Mouse (Mus musculus) heart, embryonic 15.5 days (tissue): ENCODE data around the gene Saa3. TPM values are rescaled to one million over a fixed set of nuclear protein-coding genes. Genes with fewer than 3 reads are reported as not detected.
"Not testable (repeated sequence)": the region's sequence is repeated elsewhere in the genome, so short reads cannot be mapped to it uniquely, and the experiment has no call there.

ENCODE experiments used
- ATAC-seq: fragments of 200-750 bp; cut with Nextera tagmentation; replicated peaks from 2 replicates; pipeline ENCODE4 v1.8.0; 2017; ENCODE audit warnings: low read depth, moderate TSS enrichment; ENCODE audit not compliant: insufficient number of reproducible peaks, insufficient read depth, low FRiP score
- H3K27ac ChIP-seq: fragments of 300-500 bp; sonication (generic); 2 replicates; pipeline ENCODE4 v1.5.1; 2015; ENCODE audit warnings: mild to moderate bottlenecking, inconsistent platforms
- H3K27me3 ChIP-seq: fragments of 300-500 bp; sonication (generic); 2 replicates; pipeline ENCODE4 v1.6.1; 2015; ENCODE audit warnings: inconsistent platforms
- H3K36me3 ChIP-seq: fragments of 300-500 bp; sonication (generic); 2 replicates; pipeline ENCODE4 v1.6.1; 2015; ENCODE audit warnings: mild to moderate bottlenecking, inconsistent platforms
- H3K4me1 ChIP-seq: fragments of 300-500 bp; sonication (generic); replicated peaks from 2 replicates; pipeline ENCODE4 v1.6.1; 2015; ENCODE audit warnings: inconsistent platforms
- H3K4me2 ChIP-seq: fragments of 300-500 bp; sonication (generic); 2 replicates; pipeline ENCODE4 v1.6.1; 2015; ENCODE audit warnings: inconsistent platforms, mild to moderate bottlenecking, moderate library complexity
- H3K4me3 ChIP-seq: fragments of 300-500 bp; sonication (generic); 2 replicates; pipeline ENCODE4 v1.5.1; 2015; ENCODE audit warnings: mild to moderate bottlenecking, inconsistent platforms
- H3K9ac ChIP-seq: fragments of 300-500 bp; sonication (generic); 2 replicates; pipeline ENCODE4 v1.6.1; 2015; ENCODE audit warnings: mild to moderate bottlenecking, inconsistent platforms
- H3K9me3 ChIP-seq: fragments of 300-500 bp; sonication (generic); replicated peaks from 2 replicates; pipeline ENCODE4 v1.6.1; 2016; ENCODE audit warnings: inconsistent platforms
- WGBS: fragments of 180-500 bp; shearing (Covaris S2); methylation state at CpG from one replicate; pipeline ENCODE4 v1.1.7; 2015; ENCODE audit warnings: mixed read lengths; 5-methylcytosine and 5-hydroxymethylcytosine counted together
- polyA plus RNA-seq: library from polyadenylated mRNA; unstranded; fragments of >200 nt; fragmentation: Nextera tagmentation; extraction: Ambion mirVana; gene quantifications from 2 replicates; pipeline ENCODE4 v1.2.1, GENCODE M21; 2015

Saa3 gene
- 0.50 and 0.65 TPM in 2 replicates for polyA plus RNA-seq

DNA sequence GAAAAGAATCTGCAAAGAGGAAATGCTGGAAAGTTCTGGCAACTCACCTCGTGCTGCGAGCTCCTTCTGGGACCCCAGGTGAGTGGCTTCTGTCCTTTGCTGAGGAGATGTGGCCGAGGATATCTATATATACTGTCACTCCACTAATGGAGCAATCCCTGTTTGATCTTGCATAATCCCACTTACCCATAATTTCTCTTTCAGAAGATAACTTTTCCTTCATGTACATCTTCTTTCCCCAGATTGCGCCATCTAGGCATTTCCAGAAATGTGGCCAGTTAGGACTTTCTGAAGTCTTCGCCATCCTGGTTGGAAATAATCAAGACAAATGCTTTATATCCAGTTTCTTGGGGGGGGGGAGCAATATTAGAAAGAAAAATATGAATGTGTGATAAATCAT lies at the start of gene Saa3:
Gene Saa3, minus strand, starts transcription at position 101 of the 400 bp plus-strand sequence.
- 85% methylated on average over 5 of the region's 5 CpGs for WGBS
- no peaks in the 10 kb centered on the region for H3K9me3 ChIP-seq

GRCm38 (mm10) chr7:46764672-46765071 lies 49.2 kb upstream of the Saa3 start:
- H3K4me1 ChIP-seq, result no peaks in the 10 kb centered on the region
- peaks cover 67% of the 10 kb centered on the region; the same call in 1 of the 2 replicates for H3K36me3 ChIP-seq
- no peak for ATAC-seq
- no peaks in the 10 kb centered on the region for H3K9me3 ChIP-seq
- H3K4me3 ChIP-seq, result no peak overlapping the region
- no peaks in the 10 kb centered on the region for H3K27me3 ChIP-seq
- no peak overlapping the region for H3K27ac ChIP-seq
- no peak overlapping the region for H3K9ac ChIP-seq
- no peak overlapping the region for H3K4me2 ChIP-seq
- WGBS, result 88% methylated on average over 8 of the region's 8 CpGs

More for the DNA sequence above, at the start of gene Saa3:
- no peaks in the 10 kb centered on the region for H3K36me3 ChIP-seq
- H3K27ac ChIP-seq, result no peak within 1 kb of the TSS
- H3K4me2 ChIP-seq, result no peak within 1 kb of the TSS
- H3K4me3 ChIP-seq, result no peak within 1 kb of the TSS
- H3K4me1 ChIP-seq, result no peaks in the 10 kb centered on the region
- peaks cover 8% of the 10 kb centered on the region; the same call in 1 of the 2 replicates for H3K27me3 ChIP-seq
- H3K9ac ChIP-seq, result no peak within 1 kb of the TSS
- no peak for ATAC-seq

GRCm38 (mm10) chr7:46762601-46763000 lies 47.1 kb upstream of the Saa3 start:
- H3K4me2 ChIP-seq, result no peak overlapping the region
- H3K27me3 ChIP-seq, result no peaks in the 10 kb centered on the region
- no peaks in the 10 kb centered on the region for H3K4me1 ChIP-seq
- no peak overlapping the region for H3K27ac ChIP-seq
- no peak for ATAC-seq
- no peaks in the 10 kb centered on the region for H3K9me3 ChIP-seq
- H3K36me3 ChIP-seq, result peaks cover 52% of the 10 kb centered on the region; the same call in 1 of the 2 replicates
- no peak overlapping the region for H3K4me3 ChIP-seq
- no peak overlapping the region for H3K9ac ChIP-seq
- 89% methylated on average over 5 of the region's 5 CpGs for WGBS

- Histone ChIP-seq H3K4me3 (no peak overlapping the region), H3K27me3 (no peaks in the 10 kb centered on the region), H3K27ac (no peak overlapping the region), H3K9ac (no peak overlapping the region), H3K9me3 (no peaks in the 10 kb centered on the region), H3K36me3 (peaks cover 48% of the 10 kb centered on the region; the same call in 1 of the 2 replicates), H3K4me2 (no peak overlapping the region), H3K4me1 (no peaks in the 10 kb centered on the region)
- WGBS, result 78% methylated on average over 11 of the region's 11 CpGs
- ATAC-seq, result no peak
Observed at GRCm38 (mm10) chr7:46761049-46761795, 45.7 kb upstream of the Saa3 start.

- 74% methylated on average over 3 of the region's 3 CpGs for WGBS
- no peaks in the 10 kb centered on the region for H3K9me3 ChIP-seq
- H3K4me2 ChIP-seq, result no peak within 1 kb of the TSS
- H3K36me3 ChIP-seq, result no peaks in the 10 kb centered on the region
- no peaks in the 10 kb centered on the region for H3K4me1 ChIP-seq
- ATAC-seq, result no peak
- H3K27ac ChIP-seq, result no peak within 1 kb of the TSS
- no peaks in the 10 kb centered on the region for H3K27me3 ChIP-seq
- no peak within 1 kb of the TSS for H3K9ac ChIP-seq
- H3K4me3 ChIP-seq, result no peak within 1 kb of the TSS
Observed at GRCm38 (mm10) chr7:46751490-46751889, 36.0 kb upstream of the Saa3 start, which contains the start of gene Saa2. Gene Saa2 (plus strand): TSS chr7:46751790.

- H3K4me1 ChIP-seq, result no peaks in the 10 kb centered on the region
- WGBS, result 56% methylated on average over 3 of the region's 3 CpGs
- no peaks in the 10 kb centered on the region for H3K9me3 ChIP-seq
- H3K9ac ChIP-seq, result no peak overlapping the region
- no peaks in the 10 kb centered on the region for H3K36me3 ChIP-seq
- ATAC-seq, result no peak
- H3K27ac ChIP-seq, result no peak overlapping the region
- H3K4me3 ChIP-seq, result no peak overlapping the region
- H3K27me3 ChIP-seq, result no peaks in the 10 kb centered on the region
- H3K4me2 ChIP-seq, result no peak overlapping the region
Observed at GRCm38 (mm10) chr7:46748459-46748858, 33.0 kb upstream of the Saa3 start.

DNA sequence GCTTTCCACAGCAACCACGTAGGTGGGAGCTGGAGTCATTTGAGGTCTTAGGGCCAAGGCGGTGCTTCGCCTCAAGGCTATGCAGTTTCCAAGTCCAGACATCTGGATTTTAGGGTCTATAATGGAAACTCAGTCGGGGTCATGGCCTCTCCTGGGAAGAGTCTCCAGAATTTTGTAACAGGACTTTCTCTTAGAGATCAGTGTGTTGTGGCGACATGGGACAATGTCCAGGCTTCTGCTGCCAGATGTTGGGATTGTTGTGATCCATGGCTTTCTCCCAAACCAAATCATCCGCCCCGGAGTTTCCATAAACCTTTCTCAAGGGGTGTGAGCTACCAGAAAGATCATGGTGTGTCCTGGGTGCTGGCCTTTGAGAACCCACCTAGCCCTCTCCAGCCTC lies 30.9 kb upstream of the Saa3 start:
- Histone ChIP-seq H3K9me3 (no peaks in the 10 kb centered on the region), H3K27me3 (no peaks in the 10 kb centered on the region), H3K4me2 (no peak overlapping the region), H3K27ac (no peak overlapping the region), H3K4me1 (no peaks in the 10 kb centered on the region), H3K36me3 (no peaks in the 10 kb centered on the region), H3K9ac (no peak overlapping the region), H3K4me3 (no peak overlapping the region)
- no peak for ATAC-seq
- 76% methylated on average over 7 of the region's 7 CpGs for WGBS

DNA sequence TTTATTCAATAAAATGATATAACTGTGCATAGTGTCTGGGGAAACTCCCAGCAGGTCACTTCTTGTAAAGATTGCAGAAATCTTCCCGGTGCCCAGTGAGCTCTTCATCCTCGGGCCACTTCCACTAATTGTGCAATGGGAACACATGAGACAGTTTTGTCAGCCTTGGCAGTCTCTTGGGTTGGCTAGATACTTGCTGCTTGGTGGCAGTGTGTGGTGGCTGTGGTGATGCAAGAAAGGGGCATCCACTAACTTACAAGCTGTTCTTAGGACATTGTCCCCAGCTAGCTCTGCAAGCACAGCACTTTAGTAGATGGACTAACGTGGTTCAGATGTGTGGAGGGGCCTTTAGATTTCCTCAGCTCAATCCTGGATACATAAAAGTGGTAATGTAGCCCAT lies 30.3 kb upstream of the Saa3 start:
- WGBS, result 79% methylated on average over 3 of the region's 3 CpGs
- Histone ChIP-seq H3K4me3 (no peak overlapping the region), H3K4me2 (no peak overlapping the region), H3K9ac (no peak overlapping the region), H3K27me3 (no peaks in the 10 kb centered on the region), H3K4me1 (no peaks in the 10 kb centered on the region), H3K9me3 (no peaks in the 10 kb centered on the region), H3K27ac (no peak overlapping the region), H3K36me3 (no peaks in the 10 kb centered on the region)
- ATAC-seq, result no peak

DNA sequence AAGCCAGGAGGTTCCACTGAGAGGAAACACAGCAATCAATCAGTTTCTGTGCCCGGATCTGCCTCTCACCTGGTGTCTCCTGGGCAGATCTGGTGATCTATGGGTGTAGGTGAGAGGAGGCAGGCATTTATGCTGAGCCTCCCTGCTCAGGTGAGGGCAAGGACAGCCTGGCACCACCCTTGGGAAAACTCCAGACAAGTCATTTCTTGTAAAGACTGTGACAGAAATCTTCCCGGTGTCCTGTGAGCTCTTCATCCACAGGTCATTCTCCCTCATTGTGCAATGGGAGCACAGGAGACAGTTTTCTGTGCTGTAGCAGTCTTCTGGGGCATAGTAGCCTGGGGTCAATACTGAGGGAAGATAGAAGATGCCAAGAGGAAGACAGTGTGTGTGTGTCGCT lies 27.4 kb upstream of the Saa3 start, which contains the start of gene Saa1:
Gene Saa1, minus strand, starts transcription at position 101 of the 400 bp plus-strand sequence.
- not testable (repeated sequence) for ATAC-seq, H3K36me3 ChIP-seq, H3K4me2 ChIP-seq, H3K27me3 ChIP-seq, H3K9me3 ChIP-seq, H3K9ac ChIP-seq, H3K4me3 ChIP-seq, H3K4me1 ChIP-seq, H3K27ac ChIP-seq
- WGBS, result 69% methylated on average over 3 of the region's 3 CpGs

DNA sequence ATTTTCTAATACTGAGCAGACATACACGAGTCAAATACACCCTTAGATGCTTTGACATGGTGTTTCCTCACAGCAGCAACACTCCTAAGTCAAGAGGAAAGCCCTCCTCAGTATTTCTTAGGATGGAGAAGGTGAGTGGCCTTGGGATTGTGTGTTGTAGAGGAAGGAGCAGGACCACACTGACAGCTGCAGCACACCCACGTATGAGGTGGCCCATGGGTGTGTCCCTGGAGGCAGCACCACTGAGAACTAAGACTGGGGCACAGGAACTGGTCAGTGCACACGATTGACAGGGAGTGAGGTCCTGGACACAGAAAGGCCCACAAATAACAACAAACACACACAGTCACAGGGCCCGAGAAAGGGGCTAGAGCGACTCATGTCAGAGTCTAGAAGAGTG lies 24.5 kb upstream of the Saa3 start:
- not testable (repeated sequence) for ATAC-seq

GRCm38 (mm10) chr7:46738561-46739460 lies 23.3 kb upstream of the Saa3 start:
- no peaks in the 10 kb centered on the region for H3K36me3 ChIP-seq
- no peak overlapping the region for H3K9ac ChIP-seq
- H3K4me1 ChIP-seq, result no peaks in the 10 kb centered on the region
- 76% methylated on average over 12 of the region's 12 CpGs for WGBS
- no peaks in the 10 kb centered on the region for H3K9me3 ChIP-seq
- no peak overlapping the region for H3K4me3 ChIP-seq
- no peak overlapping the region for H3K4me2 ChIP-seq
- no peak for ATAC-seq
- H3K27ac ChIP-seq, result no peak overlapping the region
- H3K27me3 ChIP-seq, result no peaks in the 10 kb centered on the region

More for the DNA sequence above, 24.5 kb upstream of the Saa3 start:
- H3K4me1 ChIP-seq, H3K27me3 ChIP-seq, H3K9me3 ChIP-seq, H3K27ac ChIP-seq, H3K36me3 ChIP-seq, H3K4me2 ChIP-seq, H3K4me3 ChIP-seq, H3K9ac ChIP-seq: not testable (repeated sequence)
- 72% methylated on average over 5 of the region's 5 CpGs for WGBS
